Mouse (Mus musculus) forebrain, embryonic 13.5 days (tissue): ENCODE results near the gene Dtd2. TPM values are rescaled to one million over a fixed set of nuclear protein-coding genes. Genes with fewer than 3 reads are reported as not detected.

ENCODE experiments used
- ATAC-seq: fragments of 200-750 bp; cut with Nextera tagmentation; 2 replicates; pipeline ENCODE4 v1.8.0; 2017
- H3K27ac ChIP-seq: fragments of 300-500 bp; sonication (generic); 2 replicates; pipeline ENCODE4 v1.5.1; 2015; ENCODE audit warnings: inconsistent platforms, mild to moderate bottlenecking, moderate library complexity
- H3K27me3 ChIP-seq: fragments of 300-500 bp; sonication (generic); 2 replicates; pipeline ENCODE4 v1.6.1; 2015; ENCODE audit warnings: mild to moderate bottlenecking, inconsistent platforms
- H3K36me3 ChIP-seq: fragments of 300-500 bp; sonication (generic); 2 replicates; pipeline ENCODE4 v1.6.1; 2015; ENCODE audit warnings: mild to moderate bottlenecking, inconsistent platforms; ENCODE audit not compliant: poor library complexity, severe bottlenecking
- H3K4me1 ChIP-seq: fragments of 300-500 bp; sonication (generic); 2 replicates; pipeline ENCODE4 v1.6.1; 2015; ENCODE audit warnings: inconsistent platforms
- H3K4me2 ChIP-seq: fragments of 300-500 bp; sonication (generic); 2 replicates; pipeline ENCODE4 v1.6.1; 2015; ENCODE audit warnings: inconsistent platforms, mild to moderate bottlenecking, moderate library complexity
- H3K4me3 ChIP-seq: fragments of 300-500 bp; sonication (generic); 2 replicates; pipeline ENCODE4 v1.5.1; 2015; ENCODE audit warnings: mild to moderate bottlenecking, inconsistent platforms
- H3K9ac ChIP-seq: fragments of 300-500 bp; sonication (generic); 2 replicates; pipeline ENCODE4 v1.6.1; 2015; ENCODE audit warnings: mild to moderate bottlenecking, inconsistent platforms
- H3K9me3 ChIP-seq: fragments of 300-500 bp; sonication (generic); replicated peaks from 2 replicates; pipeline ENCODE4 v1.6.1; 2016; ENCODE audit warnings: inconsistent platforms
- WGBS: fragments of 180-500 bp; shearing (Covaris S2); methylation state at CpG from one replicate; pipeline ENCODE4 v1.1.7; 2015; 5-methylcytosine and 5-hydroxymethylcytosine counted together
- polyA plus RNA-seq: library from polyadenylated mRNA; unstranded; fragments of >200 nt; fragmentation: Nextera tagmentation; extraction: Ambion mirVana; gene quantifications from 2 replicates; pipeline ENCODE4 v1.2.1, GENCODE M21; 2015

The Dtd2 gene
- 19.1 and 21.1 TPM in 2 replicates for polyA plus RNA-seq

GRCm38 (mm10) chr12:52005877-52006632 is at the start of gene Dtd2:
Gene Dtd2, minus strand, starts transcription at chr12:52006501.
- Histone ChIP-seq H3K27ac (peak within 1 kb of the TSS; percentile 11; the same call in 1 of the 2 replicates), H3K4me1 (peaks cover 18% of the 10 kb centered on the region; the same call in 1 of the 2 replicates), H3K4me2 (peak within 1 kb of the TSS; percentile 64), H3K27me3 (no peaks in the 10 kb centered on the region), H3K4me3 (peak within 1 kb of the TSS; percentile 63), H3K9me3 (no peaks in the 10 kb centered on the region), H3K9ac (peak within 1 kb of the TSS; percentile 78), H3K36me3 (no peaks in the 10 kb centered on the region)
- 3% methylated on average over 46 of the region's 46 CpGs for WGBS
- peak; percentile 93 for ATAC-seq

DNA sequence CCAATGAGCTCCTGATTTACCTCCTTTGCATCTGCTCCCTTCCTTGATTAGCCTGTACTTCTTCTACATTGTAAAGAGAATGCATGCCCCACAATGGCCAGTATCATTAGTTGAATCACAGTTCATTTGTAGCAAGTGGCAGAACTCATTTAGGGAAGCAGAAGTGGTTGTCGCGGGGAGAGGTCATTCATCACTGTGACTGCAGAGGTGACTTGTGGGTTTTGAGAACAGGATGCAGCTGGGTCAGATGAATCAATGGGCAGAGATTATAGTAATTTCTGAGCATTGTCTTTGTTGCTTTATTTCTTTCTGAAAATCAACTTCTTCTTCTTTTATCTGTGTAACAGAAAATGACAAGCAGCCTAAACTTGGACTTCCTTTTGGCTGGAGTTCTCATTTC is 43.0 kb upstream of the Dtd2 start:
- 67% methylated on average over 2 of the region's 2 CpGs for WGBS
- Histone ChIP-seq H3K4me1 (peaks cover 7% of the 10 kb centered on the region; the same call in 1 of the 2 replicates), H3K9ac (no peak overlapping the region), H3K4me3 (no peak overlapping the region), H3K27ac (no peak overlapping the region), H3K36me3 (no peaks in the 10 kb centered on the region), H3K27me3 (no peaks in the 10 kb centered on the region), H3K9me3 (no peaks in the 10 kb centered on the region), H3K4me2 (no peak overlapping the region)
- ATAC-seq = no peak

GRCm38 (mm10) chr12:52046371-52046770 is 40.1 kb upstream of the Dtd2 start:
- 89% methylated on average over 4 of the region's 4 CpGs for WGBS
- Histone ChIP-seq H3K4me3 (no peak overlapping the region), H3K36me3 (no peaks in the 10 kb centered on the region), H3K27ac (no peak overlapping the region), H3K9ac (no peak overlapping the region), H3K9me3 (no peaks in the 10 kb centered on the region), H3K4me1 (peaks cover 11% of the 10 kb centered on the region; the same call in 1 of the 2 replicates), H3K27me3 (no peaks in the 10 kb centered on the region), H3K4me2 (no peak overlapping the region)
- ATAC-seq = no peak

GRCm38 (mm10) chr12:52042818-52043336 is 36.6 kb upstream of the Dtd2 start:
- Histone ChIP-seq H3K4me1 (peaks cover 4% of the 10 kb centered on the region; the same call in 1 of the 2 replicates), H3K27ac (no peak overlapping the region), H3K4me3 (no peak overlapping the region), H3K36me3 (no peaks in the 10 kb centered on the region), H3K4me2 (no peak overlapping the region), H3K9ac (no peak overlapping the region), H3K9me3 (no peaks in the 10 kb centered on the region), H3K27me3 (no peaks in the 10 kb centered on the region)
- 61% methylated on average over 10 of the region's 10 CpGs for WGBS
- ATAC-seq = 0 out of 2 replicates have a peak, but pooled peaks have one; percentile 8

GRCm38 (mm10) chr12:52038352-52038751 is 32.1 kb upstream of the Dtd2 start:
- 58% methylated on average over 3 of the region's 3 CpGs for WGBS
- Histone ChIP-seq H3K4me2 (no peak overlapping the region), H3K9ac (no peak overlapping the region), H3K27ac (no peak overlapping the region), H3K4me3 (no peak overlapping the region), H3K27me3 (no peaks in the 10 kb centered on the region), H3K36me3 (no peaks in the 10 kb centered on the region), H3K9me3 (no peaks in the 10 kb centered on the region), H3K4me1 (peaks cover 4% of the 10 kb centered on the region; the same call in 1 of the 2 replicates)
- ATAC-seq = 0 out of 2 replicates have a peak, but pooled peaks have one; percentile 21

GRCm38 (mm10) chr12:52034956-52035355 is 28.7 kb upstream of the Dtd2 start:
- 90% methylated on average over 3 of the region's 3 CpGs for WGBS
- ATAC-seq = no peak
- no peaks in the 10 kb centered on the region for H3K9me3 ChIP-seq
- H3K4me2 ChIP-seq = no peak overlapping the region
- no peak overlapping the region for H3K9ac ChIP-seq
- H3K4me1 ChIP-seq = no peaks in the 10 kb centered on the region
- H3K27me3 ChIP-seq = no peaks in the 10 kb centered on the region
- no peak overlapping the region for H3K4me3 ChIP-seq
- no peak overlapping the region for H3K27ac ChIP-seq
- H3K36me3 ChIP-seq = no peaks in the 10 kb centered on the region

DNA sequence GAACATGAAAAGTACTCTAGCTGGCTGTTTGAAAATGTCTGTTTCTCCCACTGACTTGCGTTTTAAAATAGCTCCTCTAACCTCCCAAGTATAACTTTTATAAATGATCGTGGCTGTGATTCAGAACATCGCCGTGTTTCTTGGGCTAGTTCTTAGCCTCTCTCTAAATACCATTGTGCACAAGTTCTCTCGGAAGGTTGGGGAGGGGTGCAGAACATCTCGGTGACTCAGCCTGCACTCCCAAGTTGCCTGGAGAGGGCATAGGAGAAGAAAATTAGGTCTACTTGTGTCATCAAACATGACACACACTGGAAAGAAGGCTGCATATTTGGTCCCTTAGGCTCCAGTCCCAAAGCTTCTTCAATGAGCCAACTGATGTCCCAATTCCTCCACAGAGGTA is 26.0 kb upstream of the Dtd2 start:
- Histone ChIP-seq H3K27ac (no peak overlapping the region), H3K9ac (no peak overlapping the region), H3K4me2 (no peak overlapping the region), H3K9me3 (no peaks in the 10 kb centered on the region), H3K27me3 (no peaks in the 10 kb centered on the region), H3K4me3 (no peak overlapping the region), H3K4me1 (no peaks in the 10 kb centered on the region), H3K36me3 (no peaks in the 10 kb centered on the region)
- ATAC-seq = no peak
- 91% methylated on average over 6 of the region's 6 CpGs for WGBS

GRCm38 (mm10) chr12:52027963-52028362 is 21.7 kb upstream of the Dtd2 start, which contains the start of gene Gpr33:
Gene Gpr33, minus strand, starts transcription at chr12:52028063.
- Histone ChIP-seq H3K9me3 (no peaks in the 10 kb centered on the region), H3K9ac (no peak within 1 kb of the TSS), H3K36me3 (no peaks in the 10 kb centered on the region), H3K4me3 (no peak within 1 kb of the TSS), H3K27me3 (no peaks in the 10 kb centered on the region), H3K27ac (no peak within 1 kb of the TSS), H3K4me2 (no peak within 1 kb of the TSS), H3K4me1 (0 out of 2 replicates have a peak, but pooled peaks cover 5% of the 10 kb centered on the region)
- no peak for ATAC-seq
- WGBS = 90% methylated on average over 3 of the region's 3 CpGs

DNA sequence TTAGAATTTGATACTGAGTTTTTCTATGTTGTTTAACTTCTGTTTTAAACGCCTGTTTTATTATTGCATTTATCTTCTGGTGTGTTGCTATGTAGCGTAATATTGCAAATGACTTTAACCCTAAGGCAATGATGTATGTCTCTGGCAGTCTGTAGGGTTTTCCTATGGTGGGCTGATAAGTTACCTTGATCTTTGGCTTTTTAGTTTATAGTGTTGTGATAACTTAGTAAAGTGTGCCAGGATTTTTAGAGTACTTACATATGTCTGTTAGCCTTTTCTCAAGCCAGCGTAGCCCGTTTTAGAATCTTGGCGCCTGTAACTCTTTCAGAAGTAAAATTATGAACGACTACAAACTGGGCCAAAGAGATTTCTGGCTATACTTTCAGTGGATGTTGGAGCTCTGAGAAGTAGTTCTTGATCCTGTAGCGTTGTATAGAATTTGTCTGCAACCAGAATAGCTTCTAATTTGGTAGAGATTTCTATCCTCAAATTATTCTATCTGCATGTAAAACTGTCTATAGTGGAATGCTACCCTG is 8.3 kb upstream of the Dtd2 start:
- WGBS = 91% methylated on average over 7 of the region's 7 CpGs
- Histone ChIP-seq H3K36me3 (no peaks in the 10 kb centered on the region), H3K27me3 (no peaks in the 10 kb centered on the region), H3K4me3 (no peak overlapping the region), H3K9ac (no peak overlapping the region), H3K9me3 (no peaks in the 10 kb centered on the region), H3K27ac (no peak overlapping the region), H3K4me2 (no peak overlapping the region), H3K4me1 (peaks cover 14% of the 10 kb centered on the region; the same call in 1 of the 2 replicates)
- no peak for ATAC-seq

GRCm38 (mm10) chr12:52014044-52014443 is 7.7 kb upstream of the Dtd2 start:
- Histone ChIP-seq H3K9me3 (no peaks in the 10 kb centered on the region), H3K4me1 (peaks cover 17% of the 10 kb centered on the region; the same call in 1 of the 2 replicates), H3K9ac (no peak overlapping the region), H3K27ac (no peak overlapping the region), H3K27me3 (no peaks in the 10 kb centered on the region), H3K4me3 (no peak overlapping the region), H3K4me2 (no peak overlapping the region), H3K36me3 (no peaks in the 10 kb centered on the region)
- ATAC-seq = no peak
- 89% methylated on average over 11 of the region's 11 CpGs for WGBS

DNA sequence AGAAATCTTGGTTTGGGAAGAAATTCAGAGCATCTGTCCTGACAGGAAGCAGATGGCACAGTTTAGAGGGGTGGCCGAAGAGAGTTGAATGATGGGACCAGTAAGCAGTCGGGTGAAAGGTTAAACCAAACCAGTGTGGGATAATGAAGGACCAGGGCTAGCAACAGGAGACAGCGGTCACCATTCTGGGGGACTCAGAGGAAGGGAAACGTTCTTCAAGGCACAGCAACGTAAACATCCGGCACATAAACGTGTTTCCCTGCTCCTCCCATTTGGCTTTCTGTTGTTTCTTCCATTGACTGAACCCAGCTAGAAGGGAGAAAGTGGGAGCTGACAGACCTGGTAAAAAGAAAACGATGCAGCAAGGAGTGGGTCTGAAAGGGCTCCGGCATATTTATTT is 7.0 kb upstream of the Dtd2 start:
- ATAC-seq = no peak
- Histone ChIP-seq H3K27ac (no peak overlapping the region), H3K4me1 (peaks cover 18% of the 10 kb centered on the region; the same call in 1 of the 2 replicates), H3K36me3 (no peaks in the 10 kb centered on the region), H3K9ac (no peak overlapping the region), H3K27me3 (no peaks in the 10 kb centered on the region), H3K9me3 (no peaks in the 10 kb centered on the region), H3K4me2 (no peak overlapping the region), H3K4me3 (no peak overlapping the region)
- 74% methylated on average over 9 of the region's 9 CpGs for WGBS

- Histone ChIP-seq H3K36me3 (no peaks in the 10 kb centered on the region), H3K27ac (peak overlapping the region; percentile 25; the same call in 1 of the 2 replicates), H3K4me1 (peaks cover 18% of the 10 kb centered on the region; the same call in 1 of the 2 replicates), H3K4me2 (no peak overlapping the region), H3K9ac (no peak overlapping the region), H3K9me3 (no peaks in the 10 kb centered on the region), H3K4me3 (no peak overlapping the region), H3K27me3 (no peaks in the 10 kb centered on the region)
- no peak for ATAC-seq
- 80% methylated on average over 8 of the region's 8 CpGs for WGBS
Observed at GRCm38 (mm10) chr12:52012159-52012558, 5.9 kb upstream of the Dtd2 start.
